Mouse (Mus musculus) olfactory bulb, adult 2 months (tissue): ENCODE data around the gene Inpp5d.

Experiments
- CTCF ChIP-seq: fragments of 200-500 bp; IDR thresholded peaks from 2 replicates; pipeline ENCODE4 v1.5.1; 2012; ENCODE audit warnings: low read depth, mild to moderate bottlenecking, low read length, moderate library complexity; ENCODE audit not compliant: insufficient read depth
- POLR2A ChIP-seq: fragments of 200-500 bp; IDR thresholded peaks from 2 replicates; pipeline ENCODE4 v1.6.1; 2012; ENCODE audit warnings: mild to moderate bottlenecking, low read depth, low read length, moderate library complexity; ENCODE audit not compliant: insufficient read depth

- TF ChIP-seq CTCF (no peak), POLR2A (no peak)
These were observed 25.9 kb upstream of the Inpp5d start for GRCm38 (mm10) chr1:87594261-87594660.
